Mouse (Mus musculus): ENCODE measurements around the gene Krt17. TPM values are rescaled to one million over a fixed set of nuclear protein-coding genes. Genes with fewer than 3 reads are reported as not detected.
"Not testable (repeated sequence)": the region's sequence is repeated elsewhere in the genome, so short reads cannot be mapped to it uniquely, and the experiment has no call there.

Gene Krt17
- 2.2 TPM in 1 of 2 replicates, not detected in the other for total RNA-seq (2014; rRNA removed; ENCODE audit: low replicate concordance)
- polyA plus RNA-seq (2015; fragmentation: Nextera tagmentation; extraction: Ambion mirVana) = 0.14 and 0.32 TPM in 2 replicates

- no peak within 1 kb of the TSS for H3K27ac ChIP-seq (ENCODE audit: low read depth)
- TF ChIP-seq EP300 (IDR thresholded peaks at IDR 0.05; ENCODE audit: low read depth) = no peak
- no peak for TF ChIP-seq CTCF (IDR thresholded peaks at IDR 0.05; ENCODE audit: low read depth)
- no peak within 1 kb of the TSS for H3K4me2 ChIP-seq (ENCODE audit: low read depth, low read length)
- H3K9me3 ChIP-seq (replicated peaks; ENCODE audit: control insufficient read depth, low read length) = no peaks in the 10 kb centered on the region
- no peak for ATAC-seq (ENCODE audit: insufficient read depth, low read depth)
- H3K4me1 ChIP-seq (ENCODE audit: control insufficient read depth, insufficient read depth) = no peaks in the 10 kb centered on the region
- H3K9ac ChIP-seq (replicated peaks; ENCODE audit: low read depth, low read length) = no peak within 1 kb of the TSS
- 70% methylated on average over 21 of the region's 21 CpGs for WGBS
- H3K4me3 ChIP-seq (ENCODE audit: low read depth, low read length) = no peak within 1 kb of the TSS
- H3K27me3 ChIP-seq (ENCODE audit: control insufficient read depth, insufficient read depth, low read length) = no peaks in the 10 kb centered on the region
- no peak for DNase-seq (ENCODE audit: low spot score)
- no peaks in the 10 kb centered on the region for H3K36me3 ChIP-seq (replicated peaks; ENCODE audit: control insufficient read depth, insufficient read depth, low read length)
Observed at GRCm38 (mm10) chr11:100260514-100261234, at the start of gene Krt17. Gene Krt17, minus strand, starts transcription at chr11:100261029.

- not testable (repeated sequence) for H3K9me3 ChIP-seq (replicated peaks; ENCODE audit: control insufficient read depth, low read length); H3K4me2 ChIP-seq (ENCODE audit: low read depth, low read length); H3K27ac ChIP-seq (ENCODE audit: low read depth); H3K36me3 ChIP-seq (replicated peaks; ENCODE audit: control insufficient read depth, insufficient read depth, low read length); H3K9ac ChIP-seq (replicated peaks; ENCODE audit: low read depth, low read length); H3K4me1 ChIP-seq (ENCODE audit: control insufficient read depth, insufficient read depth); H3K4me3 ChIP-seq (ENCODE audit: low read depth, low read length); ATAC-seq (ENCODE audit: insufficient read depth, low read depth); H3K27me3 ChIP-seq (ENCODE audit: control insufficient read depth, insufficient read depth, low read length); DNase-seq (ENCODE audit: low spot score)
- WGBS = 84% methylated on average over 6 of the region's 6 CpGs
Observed at GRCm38 (mm10) chr11:100308672-100309071, 47.8 kb upstream of the Krt17 start.

GRCm38 (mm10) chr11:100307900-100308299 lies 47.1 kb upstream of the Krt17 start:
- no peak overlapping the region for H3K4me3 ChIP-seq (ENCODE audit: low read depth, low read length)
- no peak overlapping the region for H3K4me2 ChIP-seq (ENCODE audit: low read depth, low read length)
- H3K9ac ChIP-seq (replicated peaks; ENCODE audit: low read depth, low read length) = no peak overlapping the region
- H3K9me3 ChIP-seq (replicated peaks; ENCODE audit: control insufficient read depth, low read length) = no peaks in the 10 kb centered on the region
- H3K27me3 ChIP-seq (ENCODE audit: control insufficient read depth, insufficient read depth, low read length) = no peaks in the 10 kb centered on the region
- peaks cover 6% of the 10 kb centered on the region; the same call in 1 of the 2 replicates for H3K4me1 ChIP-seq (ENCODE audit: control insufficient read depth, insufficient read depth)
- ATAC-seq (ENCODE audit: insufficient read depth, low read depth) = no peak
- no peak for DNase-seq (ENCODE audit: low spot score)
- no peaks in the 10 kb centered on the region for H3K36me3 ChIP-seq (replicated peaks; ENCODE audit: control insufficient read depth, insufficient read depth, low read length)
- 78% methylated on average over 5 of the region's 5 CpGs for WGBS
- TF ChIP-seq CTCF (IDR thresholded peaks at IDR 0.05; ENCODE audit: low read depth) (no peak), EP300 (IDR thresholded peaks at IDR 0.05; ENCODE audit: low read depth) (no peak)
- no peak overlapping the region for H3K27ac ChIP-seq (ENCODE audit: low read depth)

- 0 out of 2 replicates have a peak, but pooled peaks cover 8% of the 10 kb centered on the region for H3K27me3 ChIP-seq (ENCODE audit: control insufficient read depth, insufficient read depth, low read length)
- H3K27ac ChIP-seq (ENCODE audit: low read depth) = no peak overlapping the region
- WGBS = 68% methylated on average over 5 of the region's 5 CpGs
- no peaks in the 10 kb centered on the region for H3K9me3 ChIP-seq (replicated peaks; ENCODE audit: control insufficient read depth, low read length)
- H3K4me2 ChIP-seq (ENCODE audit: low read depth, low read length) = no peak overlapping the region
- H3K9ac ChIP-seq (replicated peaks; ENCODE audit: low read depth, low read length) = no peak overlapping the region
- no peak for DNase-seq (ENCODE audit: low spot score)
- no peak for ATAC-seq (ENCODE audit: insufficient read depth, low read depth)
- TF ChIP-seq EP300 (IDR thresholded peaks at IDR 0.05; ENCODE audit: low read depth) = no peak
- no peak for TF ChIP-seq CTCF (IDR thresholded peaks at IDR 0.05; ENCODE audit: low read depth)
- H3K36me3 ChIP-seq (replicated peaks; ENCODE audit: control insufficient read depth, insufficient read depth, low read length) = no peaks in the 10 kb centered on the region
- H3K4me3 ChIP-seq (ENCODE audit: low read depth, low read length) = no peak overlapping the region
- 0 out of 2 replicates have a peak, but pooled peaks cover 4% of the 10 kb centered on the region for H3K4me1 ChIP-seq (ENCODE audit: control insufficient read depth, insufficient read depth)
Observed at GRCm38 (mm10) chr11:100301292-100301691, 40.5 kb upstream of the Krt17 start.

- H3K27me3 ChIP-seq (ENCODE audit: control insufficient read depth, insufficient read depth, low read length) = 0 out of 2 replicates have a peak, but pooled peaks cover 8% of the 10 kb centered on the region
- no peaks in the 10 kb centered on the region for H3K9me3 ChIP-seq (replicated peaks; ENCODE audit: control insufficient read depth, low read length)
- no peak overlapping the region for H3K4me2 ChIP-seq (ENCODE audit: low read depth, low read length)
- no peak for TF ChIP-seq EP300 (IDR thresholded peaks at IDR 0.05; ENCODE audit: low read depth)
- peak; percentile 90 for TF ChIP-seq CTCF (IDR thresholded peaks at IDR 0.05; ENCODE audit: low read depth)
- ATAC-seq (ENCODE audit: insufficient read depth, low read depth) = no peak
- H3K36me3 ChIP-seq (replicated peaks; ENCODE audit: control insufficient read depth, insufficient read depth, low read length) = no peaks in the 10 kb centered on the region
- no peak overlapping the region for H3K27ac ChIP-seq (ENCODE audit: low read depth)
- no peak for DNase-seq (ENCODE audit: low spot score)
- H3K4me1 ChIP-seq (ENCODE audit: control insufficient read depth, insufficient read depth) = 0 out of 2 replicates have a peak, but pooled peaks cover 4% of the 10 kb centered on the region
- no peak overlapping the region for H3K9ac ChIP-seq (replicated peaks; ENCODE audit: low read depth, low read length)
- 7% methylated on average over 5 of the region's 5 CpGs for WGBS
- no peak overlapping the region for H3K4me3 ChIP-seq (ENCODE audit: low read depth, low read length)
Observed at GRCm38 (mm10) chr11:100300293-100300692, 39.5 kb upstream of the Krt17 start.

All from heart, postnatal 0 days (tissue).